Mouse (Mus musculus) limb, embryonic 15.5 days (tissue): Measurements from ENCODE around the gene Chrm3. TPM values are rescaled to one million over a fixed set of nuclear protein-coding genes. Genes with fewer than 3 reads are reported as not detected.
"Not testable (repeated sequence)": the region's sequence is repeated elsewhere in the genome, so short reads cannot be mapped to it uniquely, and the experiment has no call there.

Experiments
- ATAC-seq: fragments of 200-750 bp; cut with Nextera tagmentation; 2 replicates; pipeline ENCODE4 v1.8.0; 2017; ENCODE audit warnings: low read depth, moderate TSS enrichment; ENCODE audit not compliant: insufficient number of reproducible peaks, low FRiP score, low TSS enrichment
- H3K27ac ChIP-seq: fragments of 300-500 bp; sonication (generic); 2 replicates; pipeline ENCODE4 v1.5.1; 2015; ENCODE audit warnings: moderate library complexity, mild to moderate bottlenecking, inconsistent platforms
- H3K27me3 ChIP-seq: fragments of 300-500 bp; sonication (generic); 2 replicates; pipeline ENCODE4 v1.6.1; 2015; ENCODE audit warnings: inconsistent platforms
- H3K36me3 ChIP-seq: fragments of 300-500 bp; sonication (generic); 2 replicates; pipeline ENCODE4 v1.6.1; 2015; ENCODE audit warnings: inconsistent platforms
- H3K4me1 ChIP-seq: fragments of 300-500 bp; sonication (generic); 2 replicates; pipeline ENCODE4 v1.6.1; 2015; ENCODE audit warnings: inconsistent platforms
- H3K4me2 ChIP-seq: fragments of 300-500 bp; sonication (generic); 2 replicates; pipeline ENCODE4 v1.6.1; 2015; ENCODE audit warnings: mild to moderate bottlenecking, inconsistent platforms
- H3K4me3 ChIP-seq: fragments of 300-500 bp; sonication (generic); 2 replicates; pipeline ENCODE4 v1.5.1; 2015; ENCODE audit warnings: mild to moderate bottlenecking, inconsistent platforms
- H3K9ac ChIP-seq: fragments of 300-500 bp; sonication (generic); 2 replicates; pipeline ENCODE4 v1.6.1; 2015; ENCODE audit warnings: inconsistent platforms
- H3K9me3 ChIP-seq: fragments of 300-500 bp; sonication (generic); 2 replicates; pipeline ENCODE4 v1.6.1; 2016; ENCODE audit warnings: inconsistent platforms
- WGBS: fragments of 180-500 bp; shearing (Covaris S2); methylation state at CpG from one replicate; pipeline ENCODE4 v1.1.7; 2015; 5-methylcytosine and 5-hydroxymethylcytosine counted together
- microRNA-seq: library from miRNA; unstranded; fragments of <30 nt; microRNA quantifications from one replicate; pipeline ENCODE4, GENCODE M21; 2016
- polyA plus RNA-seq: library from polyadenylated mRNA; unstranded; fragments of >200 nt; fragmentation: Nextera tagmentation; extraction: Ambion mirVana; gene quantifications from 2 replicates; pipeline ENCODE4 v1.2.1, GENCODE M21; 2015

Gene Chrm3
- polyA plus RNA-seq, 1 experiment from 2014 or later: 1.2 TPM

- Histone ChIP-seq H3K4me3 (no peak overlapping the region), H3K9me3 (no peaks in the 10 kb centered on the region), H3K4me2 (no peak overlapping the region), H3K9ac (no peak overlapping the region), H3K27me3 (no peaks in the 10 kb centered on the region), H3K4me1 (no peaks in the 10 kb centered on the region), H3K27ac (no peak overlapping the region), H3K36me3 (no peaks in the 10 kb centered on the region)
- ATAC-seq: no peak
- WGBS: 82% methylated on average over 7 of the region's 7 CpGs
Observed at GRCm38 (mm10) chr13:9878596-9879010, 482.0 kb downstream of the Chrm3 start.

GRCm38 (mm10) chr13:9873377-9873776, 487.3 kb downstream of the Chrm3 start:
- Histone ChIP-seq H3K4me3 (no peak overlapping the region), H3K4me1 (no peaks in the 10 kb centered on the region), H3K9me3 (no peaks in the 10 kb centered on the region), H3K27me3 (no peaks in the 10 kb centered on the region), H3K4me2 (no peak overlapping the region), H3K9ac (no peak overlapping the region), H3K27ac (no peak overlapping the region), H3K36me3 (no peaks in the 10 kb centered on the region)
- WGBS: 80% methylated on average over 3 of the region's 3 CpGs
- ATAC-seq: no peak

- 97% methylated on average over 2 of the region's 2 CpGs for WGBS
- no peak overlapping the region for H3K4me3 ChIP-seq
- no peaks in the 10 kb centered on the region for H3K36me3 ChIP-seq
- ATAC-seq: no peak
- no peak overlapping the region for H3K27ac ChIP-seq
- H3K9ac ChIP-seq: no peak overlapping the region
- no peaks in the 10 kb centered on the region for H3K27me3 ChIP-seq
- H3K9me3 ChIP-seq: no peaks in the 10 kb centered on the region
- H3K4me1 ChIP-seq: no peaks in the 10 kb centered on the region
- H3K4me2 ChIP-seq: no peak overlapping the region
Observed at GRCm38 (mm10) chr13:9866161-9866560, 494.5 kb downstream of the Chrm3 start.

- ATAC-seq: no peak
- Histone ChIP-seq H3K4me1 (no peaks in the 10 kb centered on the region), H3K4me3 (no peak overlapping the region), H3K27me3 (no peaks in the 10 kb centered on the region), H3K9me3 (no peaks in the 10 kb centered on the region), H3K36me3 (no peaks in the 10 kb centered on the region), H3K9ac (no peak overlapping the region), H3K27ac (no peak overlapping the region), H3K4me2 (no peak overlapping the region)
- WGBS: 69% methylated on average over 3 of the region's 3 CpGs
Observed at GRCm38 (mm10) chr13:9847515-9847914, 513.1 kb downstream of the Chrm3 start.

GRCm38 (mm10) chr13:9846543-9847434, 513.9 kb downstream of the Chrm3 start:
- Histone ChIP-seq H3K9me3 (no peaks in the 10 kb centered on the region), H3K4me2 (no peak overlapping the region; the same call in 1 of the 2 replicates), H3K27me3 (no peaks in the 10 kb centered on the region), H3K4me3 (no peak overlapping the region), H3K27ac (no peak overlapping the region), H3K36me3 (no peaks in the 10 kb centered on the region), H3K9ac (no peak overlapping the region), H3K4me1 (no peaks in the 10 kb centered on the region)
- ATAC-seq: no peak
- WGBS: 30% methylated on average over 14 of the region's 14 CpGs

- peak; percentile 78 for ATAC-seq
Observed at GRCm38 (mm10) chr13:9834146-9834679, 526.4 kb downstream of the Chrm3 start.

GRCm38 (mm10) chr13:9826227-9826626, 534.4 kb downstream of the Chrm3 start:
- ATAC-seq: no peak
- Histone ChIP-seq H3K27me3 (no peaks in the 10 kb centered on the region), H3K9me3 (no peaks in the 10 kb centered on the region), H3K27ac (no peak overlapping the region), H3K4me1 (no peaks in the 10 kb centered on the region), H3K4me2 (no peak overlapping the region), H3K9ac (no peak overlapping the region), H3K4me3 (no peak overlapping the region), H3K36me3 (no peaks in the 10 kb centered on the region)
- WGBS: 67% methylated on average over 5 of the region's 5 CpGs

More at GRCm38 (mm10) chr13:9834146-9834679, 526.4 kb downstream of the Chrm3 start:
- WGBS: 73% methylated on average over 33 of the region's 33 CpGs
- H3K4me2 ChIP-seq, H3K4me1 ChIP-seq, H3K27me3 ChIP-seq, H3K36me3 ChIP-seq, H3K27ac ChIP-seq, H3K9ac ChIP-seq, H3K9me3 ChIP-seq, H3K4me3 ChIP-seq: not testable (repeated sequence)

Small RNA genes within 50 kb of the gene (microRNA-seq; reads per million reads assigned to microRNA genes)
- not detected for gene Gm24187
